Mouse (Mus musculus): ENCODE measurements at regions not wholly inside any gene's neighbourhood (a gene's known extent, or its start where the extent isn't known, plus 50 kb on each side); places are given as distances from the start of the nearest gene placed in this dataset.

- DNase-seq, result no peak
Measured at GRCm38 (mm10) chr12:106429991-106430390, 420.0 kb downstream of the Vrk1 start.

GRCm38 (mm10) chr12:106445151-106445550 is 435.1 kb downstream of the Vrk1 start:
- no peak for DNase-seq

- DNase-seq, result no peak
Measured at GRCm38 (mm10) chr12:106445976-106446375, 435.9 kb downstream of the Vrk1 start.

- DNase-seq, result no peak
Measured at GRCm38 (mm10) chr12:106446876-106447532, 437.0 kb downstream of the Vrk1 start.

GRCm38 (mm10) chr12:106448551-106448950 is 438.5 kb downstream of the Vrk1 start:
- DNase-seq, result no peak

GRCm38 (mm10) chr12:106453491-106453890 is 443.5 kb downstream of the Vrk1 start:
- DNase-seq, result no peak

GRCm38 (mm10) chr12:106458215-106458614 is 448.2 kb downstream of the Vrk1 start:
- DNase-seq, result no peak

GRCm38 (mm10) chr12:106460650-106461049 is 450.6 kb downstream of the Vrk1 start:
- DNase-seq, result no peak

GRCm38 (mm10) chr12:106462281-106462680 is 452.3 kb downstream of the Vrk1 start:
- DNase-seq, result peak in 1 of 2 experiments; percentile 5

GRCm38 (mm10) chr12:106464701-106465100 is 454.7 kb downstream of the Vrk1 start:
- DNase-seq, result no peak

- no peak for DNase-seq
Measured at GRCm38 (mm10) chr12:106468173-106468860, 458.3 kb downstream of the Vrk1 start.

- no peak for DNase-seq
Measured at GRCm38 (mm10) chr12:106474501-106475165, 464.6 kb downstream of the Vrk1 start.

- DNase-seq, result no peak
Measured at GRCm38 (mm10) chr12:106475486-106476050, 465.5 kb downstream of the Vrk1 start.

- no peak for DNase-seq
Measured at GRCm38 (mm10) chr12:106477040-106477665, 467.1 kb downstream of the Vrk1 start.

GRCm38 (mm10) chr12:106477731-106478130 is 467.7 kb downstream of the Vrk1 start:
- DNase-seq, result no peak

GRCm38 (mm10) chr12:106478381-106478781 is 468.4 kb downstream of the Vrk1 start:
- no peak for DNase-seq

- DNase-seq, result no peak
Measured at GRCm38 (mm10) chr12:106479067-106479877, 469.2 kb downstream of the Vrk1 start.

GRCm38 (mm10) chr12:106479878-106480194 is 469.8 kb downstream of the Vrk1 start:
- DNase-seq, result no peak

- no peak for DNase-seq
Measured at GRCm38 (mm10) chr12:106480281-106481060, 470.4 kb downstream of the Vrk1 start.

- no peak for DNase-seq
Measured at GRCm38 (mm10) chr12:106501622-106502327, 491.7 kb downstream of the Vrk1 start.

- DNase-seq, result no peak
Measured at GRCm38 (mm10) chr12:106504285-106504684, 494.3 kb downstream of the Vrk1 start.

Measured in kidney, adult 8-10 months (tissue).